Mouse (Mus musculus): ENCODE measurements around the gene Ift172.

Ift172 gene

GRCm38 (mm10) chr5:31290521-31291360, at the start of gene Ift172:
Gene Ift172 (minus strand): TSS chr5:31291116.
- DNase-seq = peak; percentile 97 to 98

- DNase-seq = peak in 1 of 2 experiments; percentile 70
Observed at GRCm38 (mm10) chr5:31328255-31328654, 37.3 kb upstream of the Ift172 start.

- DNase-seq = peak in 1 of 2 experiments; percentile 15
Observed at GRCm38 (mm10) chr5:31326850-31327249, 35.9 kb upstream of the Ift172 start.

GRCm38 (mm10) chr5:31324085-31324484, 33.2 kb upstream of the Ift172 start:
- DNase-seq = no peak

GRCm38 (mm10) chr5:31322776-31323175, 31.9 kb upstream of the Ift172 start:
- no peak for DNase-seq

- no peak for DNase-seq
Observed at GRCm38 (mm10) chr5:31312806-31313205, 21.9 kb upstream of the Ift172 start.

- DNase-seq = no peak
Observed at GRCm38 (mm10) chr5:31303093-31303492, 12.2 kb upstream of the Ift172 start.

- no peak for DNase-seq
Observed at GRCm38 (mm10) chr5:31301866-31302265, 10.9 kb upstream of the Ift172 start.

- no peak for DNase-seq
Observed at GRCm38 (mm10) chr5:31298486-31298885, 7.6 kb upstream of the Ift172 start.

- no peak for DNase-seq
Observed at GRCm38 (mm10) chr5:31297981-31298380, 7.1 kb upstream of the Ift172 start.

GRCm38 (mm10) chr5:31297047-31297757, 6.3 kb upstream of the Ift172 start, which contains the start of gene Gckr:
Gene Gckr (plus strand): TSS chr5:31297443.
- DNase-seq = no peak

GRCm38 (mm10) chr5:31295606-31296141, 4.8 kb upstream of the Ift172 start, which contains the start of gene Fndc4:
Gene Fndc4 (minus strand): TSS chr5:31296080.
- DNase-seq = peak; percentile 38 to 54

GRCm38 (mm10) chr5:31294964-31295605, 4.2 kb upstream of the Ift172 start:
- DNase-seq = no peak

- DNase-seq = no peak
Observed at GRCm38 (mm10) chr5:31291361-31291688, 409 bp upstream of the Ift172 start.

GRCm38 (mm10) chr5:31289626-31290230, 1.2 kb downstream of the Ift172 start:
- no peak for DNase-seq

GRCm38 (mm10) chr5:31288655-31289054, 2.3 kb downstream of the Ift172 start:
- DNase-seq = no peak

GRCm38 (mm10) chr5:31288225-31288624, 2.7 kb downstream of the Ift172 start:
- no peak for DNase-seq

- DNase-seq = no peak
Observed at GRCm38 (mm10) chr5:31279245-31279988, 11.5 kb downstream of the Ift172 start.

- no peak for DNase-seq
Observed at GRCm38 (mm10) chr5:31273018-31273417, 17.9 kb downstream of the Ift172 start.

GRCm38 (mm10) chr5:31267686-31268085, 23.2 kb downstream of the Ift172 start:
- no peak for DNase-seq

- no peak for DNase-seq
Observed at GRCm38 (mm10) chr5:31266101-31266500, 24.8 kb downstream of the Ift172 start.

- no peak for DNase-seq
Observed at GRCm38 (mm10) chr5:31257616-31258015, 33.3 kb downstream of the Ift172 start.

Measured in lung, postnatal 4 days (tissue).